Mouse (Mus musculus) Muller cell, postnatal 12 days (primary cell): ENCODE measurements at regions not wholly inside any gene's neighbourhood (a gene's known extent, or its start where the extent isn't known, plus 50 kb on each side); places are given as distances from the start of the nearest gene placed in this dataset.
A peak's percentile ranks its signal among the peaks of the same experiment; 100 is the strongest.

ENCODE experiments used
- DNase-seq: peaks from one replicate; pipeline ENCODE4 v3.0.0-alpha.2; 2015; ENCODE audit errors: inconsistent ontology term

GRCm38 (mm10) chr17:92608017-92608416, 590.8 kb upstream of the Adcyap1 start:
- peak; percentile 43 for DNase-seq

GRCm38 (mm10) chr17:92628816-92629614, 569.8 kb upstream of the Adcyap1 start:
- no peak for DNase-seq

GRCm38 (mm10) chr17:92651264-92651663, 547.6 kb upstream of the Adcyap1 start:
- DNase-seq: no peak
